Mouse (Mus musculus) cerebellum, adult 11-12 months (tissue): ENCODE data around the gene Gpr183.

ENCODE experiments used
- DNase-seq: peaks from one replicate; pipeline ENCODE4 v3.0.0; 2022

The Gpr183 gene

GRCm38 (mm10) chr14:121929243-121929951 is 35.6 kb downstream of the Gpr183 start:
- DNase-seq: no peak

DNA sequence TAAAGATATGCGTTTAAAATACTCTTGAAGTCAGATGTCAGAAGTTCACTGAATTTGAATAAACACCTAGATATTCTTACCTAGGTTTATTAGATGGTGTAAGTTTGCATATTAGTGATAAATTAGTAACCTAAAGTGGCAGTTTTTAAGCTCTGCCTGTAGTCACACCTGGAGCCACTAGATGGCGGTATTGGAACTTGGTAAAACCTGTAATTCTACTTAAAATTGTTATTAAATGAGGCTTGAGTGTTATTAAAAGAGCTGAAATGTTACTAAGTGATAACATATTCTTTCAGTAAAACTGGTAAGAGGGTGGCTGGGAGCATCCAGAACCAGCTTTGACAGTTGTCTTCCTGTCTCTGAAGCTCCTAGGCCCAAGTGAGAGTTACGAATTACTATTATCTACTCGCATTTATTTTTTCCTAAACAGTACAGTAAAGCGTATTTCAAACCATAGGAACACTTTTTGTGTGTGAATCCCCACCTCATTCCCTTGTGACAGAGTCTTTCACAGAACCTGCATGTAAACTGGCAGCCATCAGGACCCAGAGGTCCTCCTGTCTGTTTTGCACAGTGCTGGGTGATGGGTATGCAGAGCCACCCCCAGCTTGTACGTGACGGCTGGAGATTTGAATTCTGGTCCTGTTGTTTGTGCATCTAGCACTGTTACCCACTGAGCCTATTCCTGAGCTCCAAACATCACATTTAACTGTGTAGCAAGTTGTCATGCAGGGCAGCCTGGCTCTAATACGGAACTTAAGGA is 36.4 kb downstream of the Gpr183 start:
- DNase-seq: no peak

GRCm38 (mm10) chr14:121927451-121927850 is 37.5 kb downstream of the Gpr183 start:
- DNase-seq: no peak

DNA sequence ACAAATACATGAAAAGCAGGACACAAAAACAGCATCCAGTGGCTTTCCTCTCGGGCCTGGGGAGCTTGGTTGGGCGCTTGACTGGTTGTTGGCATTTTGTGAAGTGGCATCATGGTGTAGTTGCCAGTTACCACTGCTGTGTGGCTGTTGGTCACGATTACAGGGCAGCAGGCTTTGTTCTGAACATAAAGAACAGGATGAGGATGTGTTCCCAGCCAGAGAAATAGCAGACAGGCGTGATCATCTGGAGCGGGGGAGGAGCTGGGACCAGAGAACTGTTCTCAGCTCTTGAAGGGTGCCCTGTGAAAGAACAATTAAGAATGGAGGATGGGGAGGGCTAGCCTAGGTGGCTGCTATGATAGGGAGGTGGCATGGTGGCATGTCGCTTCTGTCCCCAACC is 38.1 kb downstream of the Gpr183 start:
- DNase-seq: no peak

DNA sequence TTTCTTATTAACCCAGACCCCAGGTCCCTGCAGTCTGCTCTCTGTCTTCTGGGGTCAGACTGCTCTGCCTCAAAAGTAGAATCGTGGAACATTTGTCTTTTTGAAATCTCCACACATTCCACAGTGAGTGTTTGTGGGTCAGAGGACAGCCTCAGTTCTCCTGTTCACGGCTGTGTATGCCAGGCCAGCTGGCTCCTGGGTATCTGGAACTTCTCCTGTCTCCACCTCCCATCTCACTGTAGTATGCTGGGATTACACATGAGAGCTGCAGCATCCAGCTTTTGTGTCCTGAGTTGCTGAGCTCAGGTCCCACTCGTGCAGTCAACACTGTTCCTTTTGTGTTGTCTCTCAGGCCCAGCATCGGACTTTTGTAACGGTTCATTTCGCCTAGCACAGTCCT is 40.1 kb downstream of the Gpr183 start:
- no peak for DNase-seq

- DNase-seq: no peak
These were observed 42.3 kb downstream of the Gpr183 start for GRCm38 (mm10) chr14:121922731-121923130.

- no peak for DNase-seq
These were observed 43.0 kb downstream of the Gpr183 start for GRCm38 (mm10) chr14:121922016-121922415.

GRCm38 (mm10) chr14:121920511-121921124 is 44.4 kb downstream of the Gpr183 start:
- DNase-seq: no peak

DNA sequence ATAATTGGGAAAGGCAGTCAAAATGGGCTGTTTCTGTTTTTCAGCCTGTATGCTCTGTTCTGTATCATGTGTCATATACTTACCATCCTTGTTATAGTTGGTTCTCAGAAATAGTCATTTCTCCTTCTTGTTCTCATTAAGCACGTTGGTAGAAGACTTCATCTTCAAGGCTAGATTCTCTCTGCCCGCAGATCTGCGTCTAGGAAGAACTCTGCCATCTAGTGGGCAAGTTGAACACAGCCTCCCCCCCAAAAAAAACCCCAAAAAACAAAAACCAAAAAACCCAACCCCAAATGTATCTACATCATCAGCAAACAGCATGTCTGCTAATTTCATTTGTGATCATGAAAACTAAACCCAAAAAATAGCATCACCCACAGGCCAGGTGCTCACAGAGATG is 45.2 kb downstream of the Gpr183 start:
- no peak for DNase-seq

- no peak for DNase-seq
These were observed 46.7 kb downstream of the Gpr183 start for GRCm38 (mm10) chr14:121918266-121918665.

DNA sequence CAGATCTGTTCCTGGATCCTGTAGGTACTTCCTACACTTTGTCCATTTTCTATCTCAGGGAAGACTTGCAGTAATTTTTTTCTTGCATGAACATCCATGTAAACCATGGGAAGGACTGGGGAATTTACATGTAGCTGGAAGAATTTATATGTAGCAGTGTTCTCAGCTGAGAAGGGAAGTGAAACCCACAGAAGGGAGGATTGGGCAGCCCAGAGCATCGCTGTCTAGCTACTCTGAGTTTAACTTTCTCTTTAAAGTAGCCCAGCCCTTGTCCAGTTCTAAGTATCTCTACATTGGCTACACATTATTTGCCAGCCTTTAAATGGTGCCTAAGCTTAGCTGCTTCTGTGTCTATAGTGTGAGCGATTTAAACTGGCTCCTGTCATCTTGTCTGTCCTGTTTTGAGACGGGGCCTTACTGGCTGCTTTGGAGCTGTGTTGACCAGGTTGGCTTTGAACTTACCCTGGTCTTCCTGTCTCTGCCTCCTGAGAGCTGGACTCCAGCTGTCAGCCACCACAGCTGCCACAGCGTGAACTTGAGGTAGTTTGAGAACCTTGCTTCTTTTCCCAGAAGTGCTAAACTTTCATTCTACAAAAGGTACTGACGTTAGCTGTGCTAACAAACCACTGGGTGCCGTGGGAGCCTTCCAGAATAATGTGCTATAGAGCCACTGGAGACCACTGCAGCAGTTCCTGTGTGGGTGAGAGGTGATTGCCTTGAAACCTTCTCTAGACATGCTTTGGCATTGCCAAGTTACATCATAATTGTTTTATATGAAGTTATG is 48.5 kb downstream of the Gpr183 start:
- DNase-seq: no peak

DNA sequence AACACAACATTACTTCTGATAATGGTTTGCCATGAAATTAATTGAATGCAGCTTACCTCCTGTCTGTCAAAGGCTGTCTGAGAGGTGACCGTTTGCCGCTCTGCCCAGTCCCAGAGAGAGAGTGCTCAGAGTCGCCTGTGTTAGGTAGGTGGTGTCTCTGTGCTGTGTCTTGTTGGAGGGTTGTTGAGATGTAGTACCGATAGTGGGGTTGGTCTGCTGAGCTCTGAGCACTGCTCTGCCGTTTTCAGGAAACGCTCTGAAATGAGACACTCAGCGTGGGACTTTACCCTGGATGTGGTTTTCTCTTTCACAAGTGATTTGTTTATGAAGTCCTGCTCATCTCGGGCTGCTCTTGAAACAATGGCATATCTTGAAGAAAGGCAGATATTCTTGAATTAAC is 49.4 kb downstream of the Gpr183 start, which contains the start of gene Gpr18:
Gene Gpr18 (minus strand): TSS at position 161 of the 400 bp plus-strand sequence.
- no peak for DNase-seq

DNA sequence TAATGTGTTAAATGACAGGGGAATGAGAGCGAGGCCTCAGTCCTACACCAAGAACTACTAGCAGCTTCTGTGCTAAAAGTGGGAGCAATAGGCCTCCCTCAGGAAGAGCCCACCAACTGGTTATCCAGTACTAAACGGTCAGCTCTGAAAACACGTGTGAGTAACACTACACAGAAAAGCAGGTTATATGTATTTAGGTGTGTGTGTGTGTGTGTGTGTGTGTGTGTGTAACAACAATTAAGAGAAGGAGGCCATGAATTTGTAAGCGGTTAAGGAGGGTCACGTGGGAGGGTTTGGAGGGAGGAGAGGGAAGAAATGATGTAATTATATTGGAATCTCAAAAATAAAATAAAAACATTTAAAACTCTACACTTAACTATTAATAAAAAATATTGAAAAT is 49.9 kb downstream of the Gpr183 start:
- DNase-seq: no peak

DNA sequence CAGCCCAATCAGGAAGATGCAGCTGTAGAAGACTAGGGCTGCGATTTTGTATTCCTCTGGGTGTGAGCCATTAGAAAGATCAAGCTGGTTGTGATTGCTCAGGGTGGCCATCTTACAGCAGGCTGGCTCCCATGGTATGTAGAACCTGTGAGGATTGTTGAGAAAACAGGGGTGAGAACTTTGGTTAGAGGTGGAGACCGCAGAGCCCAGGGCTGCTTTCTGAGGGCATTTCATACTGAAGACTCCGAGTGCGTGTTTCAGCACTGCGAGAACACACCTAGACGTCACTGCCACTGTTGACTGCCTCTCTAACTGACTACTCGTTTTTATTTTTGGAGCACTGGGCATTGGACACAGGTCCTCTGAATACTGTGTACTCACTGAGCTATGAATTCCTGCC is 52.5 kb downstream of the Gpr183 start:
- no peak for DNase-seq

DNA sequence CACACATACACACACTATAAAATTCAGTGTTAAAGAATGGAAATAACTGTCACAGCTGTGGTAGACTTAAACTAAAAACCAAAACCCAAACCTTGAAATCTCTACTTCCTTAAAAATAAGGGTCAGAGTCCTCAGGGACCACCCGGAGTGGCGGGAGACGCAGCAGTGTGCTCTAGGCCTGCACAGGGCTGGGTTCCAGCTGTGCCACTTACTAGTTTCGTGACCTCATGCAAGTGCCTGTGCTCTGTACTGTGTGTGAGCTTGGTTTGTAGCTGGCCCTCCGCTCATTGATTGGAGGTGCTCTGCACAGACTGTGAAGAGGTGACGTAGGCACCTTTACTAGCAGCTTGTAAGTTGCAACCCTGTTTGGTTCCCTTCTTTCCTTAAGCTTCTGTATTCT is 55.1 kb downstream of the Gpr183 start:
- DNase-seq: no peak

- no peak for DNase-seq
These were observed 57.9 kb downstream of the Gpr183 start for GRCm38 (mm10) chr14:121906992-121907681.

- no peak for DNase-seq
These were observed 58.5 kb downstream of the Gpr183 start for GRCm38 (mm10) chr14:121906341-121906991.

GRCm38 (mm10) chr14:121904754-121905153 is 60.2 kb downstream of the Gpr183 start:
- DNase-seq: no peak

- DNase-seq: no peak
These were observed 61.6 kb downstream of the Gpr183 start for GRCm38 (mm10) chr14:121903381-121903876.
